Mouse (Mus musculus): ENCODE measurements around the gene Sp7. TPM values are rescaled to one million over a fixed set of nuclear protein-coding genes. Genes with fewer than 3 reads are reported as not detected.

Gene Sp7
- polyA plus RNA-seq, 1 experiment from 2014 or later, result 0.55 TPM

DNA sequence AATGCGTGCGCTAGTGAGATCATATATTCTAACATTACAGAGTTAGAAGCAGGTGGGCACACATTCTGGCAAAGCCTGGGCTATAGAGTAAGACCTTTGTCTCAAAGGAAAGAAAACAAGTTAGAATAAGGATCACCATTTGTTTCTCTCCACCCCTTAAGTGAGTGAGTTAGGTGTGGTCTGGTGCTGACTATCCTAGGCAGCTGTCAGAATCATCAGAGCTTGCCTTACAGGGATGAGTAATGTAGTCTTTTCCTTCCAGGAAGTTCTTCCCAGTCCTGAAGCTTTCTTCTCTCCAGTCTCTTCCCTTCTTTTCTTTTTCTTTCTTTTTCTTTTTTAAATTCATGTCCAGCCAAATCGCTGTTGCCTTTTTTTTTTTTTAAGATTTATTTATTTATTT lies 35.2 kb upstream of the Sp7 start:
- no peak overlapping the region for H3K4me3 ChIP-seq
- H3K9me3 ChIP-seq, result no peaks in the 10 kb centered on the region
- no peaks in the 10 kb centered on the region for H3K36me3 ChIP-seq
- 97% methylated on average over 3 of the region's 3 CpGs for WGBS
- no peaks in the 10 kb centered on the region for H3K27me3 ChIP-seq
- H3K9ac ChIP-seq, result no peak overlapping the region
- no peak overlapping the region for H3K4me2 ChIP-seq
- H3K27ac ChIP-seq, result no peak overlapping the region
- no peak for ATAC-seq (ENCODE audit: borderline replicate concordance, extremely low read depth, low FRiP score, low TSS enrichment)
- peaks cover 20% of the 10 kb centered on the region for H3K4me1 ChIP-seq

- H3K27ac ChIP-seq, result no peak overlapping the region
- WGBS, result 72% methylated on average over 2 of the region's 2 CpGs
- H3K27me3 ChIP-seq, result no peaks in the 10 kb centered on the region
- H3K4me2 ChIP-seq, result no peak overlapping the region
- H3K9me3 ChIP-seq, result no peaks in the 10 kb centered on the region
- no peak overlapping the region for H3K4me3 ChIP-seq
- no peak for ATAC-seq (ENCODE audit: borderline replicate concordance, extremely low read depth, low FRiP score, low TSS enrichment)
- H3K4me1 ChIP-seq, result peaks cover 18% of the 10 kb centered on the region
- no peaks in the 10 kb centered on the region for H3K36me3 ChIP-seq
- H3K9ac ChIP-seq, result no peak overlapping the region
Measured at GRCm38 (mm10) chr15:102401278-102401677, 34.3 kb upstream of the Sp7 start.

DNA sequence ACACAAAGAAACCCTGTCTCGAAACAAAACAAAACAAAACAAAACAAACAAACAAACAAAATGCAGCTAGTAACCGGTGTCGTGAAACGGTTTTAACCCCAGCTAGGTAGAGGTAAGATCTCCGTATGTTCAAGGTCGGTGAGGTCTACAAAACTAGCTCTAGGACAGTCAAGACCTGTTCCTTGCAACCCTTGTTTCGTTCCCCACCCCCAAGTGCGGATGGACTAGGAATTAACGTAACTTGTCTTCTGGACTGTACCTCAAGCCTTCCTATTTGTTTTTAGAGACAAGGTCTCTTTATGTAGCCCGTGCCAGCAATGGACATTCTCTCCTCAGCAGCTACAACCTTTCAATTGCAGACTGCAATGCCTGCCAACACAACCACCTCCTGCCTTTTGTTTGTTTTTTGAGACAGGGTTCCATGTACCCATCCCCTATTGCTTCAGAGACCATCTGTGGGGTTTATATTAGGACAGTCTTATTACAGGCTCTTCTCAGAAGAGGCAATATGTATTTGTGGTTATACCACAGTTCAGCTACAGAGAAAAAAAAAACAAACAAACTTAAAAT lies 33.6 kb upstream of the Sp7 start:
- Histone ChIP-seq H3K9ac (no peak overlapping the region), H3K9me3 (no peaks in the 10 kb centered on the region), H3K4me3 (no peak overlapping the region), H3K27me3 (no peaks in the 10 kb centered on the region), H3K4me2 (peak overlapping the region; percentile 69; the same call in 1 of the 2 replicates), H3K4me1 (peaks cover 22% of the 10 kb centered on the region), H3K36me3 (no peaks in the 10 kb centered on the region), H3K27ac (peak overlapping the region; percentile 97)
- ATAC-seq (ENCODE audit: borderline replicate concordance, extremely low read depth, low FRiP score, low TSS enrichment), result no peak
- 74% methylated on average over 10 of the region's 10 CpGs for WGBS

GRCm38 (mm10) chr15:102399229-102400221 lies 32.5 kb upstream of the Sp7 start:
- H3K27me3 ChIP-seq, result no peaks in the 10 kb centered on the region
- ATAC-seq (ENCODE audit: borderline replicate concordance, extremely low read depth, low FRiP score, low TSS enrichment), result peak; percentile 91
- H3K9ac ChIP-seq, result peak overlapping the region; percentile 50
- WGBS, result 3% methylated on average over 34 of the region's 34 CpGs
- H3K4me2 ChIP-seq, result peak overlapping the region; percentile 69
- H3K27ac ChIP-seq, result peak overlapping the region; percentile 97
- H3K9me3 ChIP-seq, result no peaks in the 10 kb centered on the region
- H3K4me3 ChIP-seq, result peak overlapping the region; percentile 45
- peaks cover 29% of the 10 kb centered on the region for H3K4me1 ChIP-seq
- no peaks in the 10 kb centered on the region for H3K36me3 ChIP-seq

DNA sequence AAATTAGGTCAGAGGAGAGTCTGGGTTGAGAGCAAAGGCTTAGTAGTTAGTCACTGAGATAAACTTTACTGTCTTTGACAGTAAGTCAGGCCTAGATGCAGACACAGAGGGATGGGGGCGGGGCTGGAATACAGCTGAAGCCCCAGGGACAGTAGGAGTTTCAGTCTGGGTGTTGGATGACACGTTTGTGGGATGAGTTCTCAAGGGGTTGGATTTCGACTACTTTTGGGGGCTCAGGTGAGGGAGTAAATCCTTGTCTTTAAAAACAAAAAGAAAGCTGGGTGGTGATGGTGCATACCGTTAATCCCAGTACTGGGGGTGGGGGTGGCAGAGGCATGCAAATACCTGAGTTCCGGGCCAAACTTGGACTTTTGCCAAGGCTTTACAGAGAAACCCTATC lies 31.6 kb upstream of the Sp7 start:
- H3K27ac ChIP-seq, result peak overlapping the region; percentile 97
- H3K4me3 ChIP-seq, result peak overlapping the region; percentile 45; the same call in 1 of the 2 replicates
- no peaks in the 10 kb centered on the region for H3K9me3 ChIP-seq
- no peaks in the 10 kb centered on the region for H3K36me3 ChIP-seq
- peak overlapping the region; percentile 69 for H3K4me2 ChIP-seq
- no peak overlapping the region for H3K9ac ChIP-seq
- H3K4me1 ChIP-seq, result peaks cover 34% of the 10 kb centered on the region
- ATAC-seq (ENCODE audit: borderline replicate concordance, extremely low read depth, low FRiP score, low TSS enrichment), result no peak
- 32% methylated on average over 5 of the region's 5 CpGs for WGBS
- H3K27me3 ChIP-seq, result no peaks in the 10 kb centered on the region

GRCm38 (mm10) chr15:102395061-102395460 lies 28.1 kb upstream of the Sp7 start:
- Histone ChIP-seq H3K27me3 (no peaks in the 10 kb centered on the region), H3K27ac (peak overlapping the region; percentile 85)

GRCm38 (mm10) chr15:102393584-102394014 lies 26.6 kb upstream of the Sp7 start:
- Histone ChIP-seq H3K4me3 (no peak overlapping the region), H3K9ac (no peak overlapping the region), H3K4me1 (peaks cover 23% of the 10 kb centered on the region), H3K27ac (peak overlapping the region; percentile 38), H3K4me2 (no peak overlapping the region), H3K9me3 (no peaks in the 10 kb centered on the region), H3K27me3 (no peaks in the 10 kb centered on the region), H3K36me3 (no peaks in the 10 kb centered on the region)
- no peak for ATAC-seq (ENCODE audit: borderline replicate concordance, extremely low read depth, low FRiP score, low TSS enrichment)

More at GRCm38 (mm10) chr15:102395061-102395460, 28.1 kb upstream of the Sp7 start:
- Histone ChIP-seq H3K9ac (no peak overlapping the region), H3K4me1 (peaks cover 28% of the 10 kb centered on the region), H3K36me3 (no peaks in the 10 kb centered on the region), H3K4me2 (no peak overlapping the region), H3K9me3 (no peaks in the 10 kb centered on the region), H3K4me3 (no peak overlapping the region)
- ATAC-seq (ENCODE audit: borderline replicate concordance, extremely low read depth, low FRiP score, low TSS enrichment), result peak; percentile 17; the same call in 1 of the 2 replicates
- WGBS, result 9% methylated on average over 3 of the region's 3 CpGs

DNA sequence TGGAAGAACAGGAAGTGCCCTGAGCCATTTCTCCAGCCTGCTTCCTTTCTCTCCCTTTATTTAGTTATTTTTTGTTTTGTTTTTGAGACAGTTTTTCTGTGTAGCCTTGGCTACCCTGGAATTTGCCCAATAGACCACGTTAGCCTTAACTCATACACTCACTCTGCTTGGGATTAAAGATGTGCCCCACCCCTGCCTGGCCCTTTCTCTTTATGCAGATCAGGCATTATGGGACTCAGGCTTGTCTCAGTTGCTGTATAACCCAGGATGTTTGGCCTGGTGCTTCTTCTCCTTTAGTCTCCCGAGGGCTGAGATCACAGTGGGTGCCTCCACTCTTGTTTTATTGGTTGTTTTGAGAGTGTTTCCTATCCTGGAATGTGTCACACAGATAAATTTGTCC lies 25.5 kb upstream of the Sp7 start:
- H3K9ac ChIP-seq, result no peak overlapping the region
- H3K9me3 ChIP-seq, result no peaks in the 10 kb centered on the region
- no peak overlapping the region for H3K4me2 ChIP-seq
- no peak overlapping the region for H3K4me3 ChIP-seq
- H3K36me3 ChIP-seq, result no peaks in the 10 kb centered on the region
- H3K27ac ChIP-seq, result 0 out of 2 replicates have a peak overlapping the region, but pooled peaks have one; percentile 17
- no peak for ATAC-seq (ENCODE audit: borderline replicate concordance, extremely low read depth, low FRiP score, low TSS enrichment)
- no peaks in the 10 kb centered on the region for H3K27me3 ChIP-seq
- WGBS, result 30% methylated on average over 2 of the region's 2 CpGs
- H3K4me1 ChIP-seq, result peaks cover 20% of the 10 kb centered on the region

GRCm38 (mm10) chr15:102388942-102389341 lies 22.0 kb upstream of the Sp7 start:
- ATAC-seq (ENCODE audit: borderline replicate concordance, extremely low read depth, low FRiP score, low TSS enrichment), result no peak
- no peaks in the 10 kb centered on the region for H3K27me3 ChIP-seq
- WGBS, result 80% methylated on average over 3 of the region's 3 CpGs
- peaks cover 6% of the 10 kb centered on the region; the same call in 1 of the 2 replicates for H3K4me1 ChIP-seq
- H3K9me3 ChIP-seq, result no peaks in the 10 kb centered on the region
- H3K27ac ChIP-seq, result no peak overlapping the region
- no peak overlapping the region for H3K9ac ChIP-seq
- no peak overlapping the region for H3K4me3 ChIP-seq
- no peak overlapping the region for H3K4me2 ChIP-seq
- H3K36me3 ChIP-seq, result no peaks in the 10 kb centered on the region

DNA sequence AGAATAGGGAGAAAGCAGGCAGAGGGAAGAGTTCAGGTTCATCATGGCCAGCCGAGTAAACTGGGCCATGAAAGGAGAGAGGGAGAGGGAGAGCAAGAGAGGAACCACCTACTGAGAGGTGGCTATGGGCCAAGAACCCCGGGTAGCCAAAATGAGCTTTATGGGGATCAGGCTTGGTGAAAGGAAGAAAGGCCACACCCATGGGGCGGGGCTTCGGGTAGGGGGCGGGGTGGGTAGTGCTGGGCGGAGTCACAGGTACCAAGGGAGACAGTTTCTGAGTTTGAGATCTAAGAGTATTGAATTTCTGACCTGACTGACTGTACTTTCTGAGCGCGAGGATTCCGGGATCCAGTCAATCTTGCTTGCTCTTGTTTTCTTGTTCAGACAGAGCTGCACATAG lies 19.7 kb upstream of the Sp7 start:
- no peak overlapping the region for H3K4me3 ChIP-seq
- no peak overlapping the region for H3K4me2 ChIP-seq
- no peaks in the 10 kb centered on the region for H3K36me3 ChIP-seq
- ATAC-seq (ENCODE audit: borderline replicate concordance, extremely low read depth, low FRiP score, low TSS enrichment), result no peak
- WGBS, result 49% methylated on average over 9 of the region's 9 CpGs
- no peaks in the 10 kb centered on the region for H3K27me3 ChIP-seq
- no peaks in the 10 kb centered on the region for H3K9me3 ChIP-seq
- H3K27ac ChIP-seq, result no peak overlapping the region
- no peak overlapping the region for H3K9ac ChIP-seq
- 0 out of 2 replicates have a peak, but pooled peaks cover 3% of the 10 kb centered on the region for H3K4me1 ChIP-seq

DNA sequence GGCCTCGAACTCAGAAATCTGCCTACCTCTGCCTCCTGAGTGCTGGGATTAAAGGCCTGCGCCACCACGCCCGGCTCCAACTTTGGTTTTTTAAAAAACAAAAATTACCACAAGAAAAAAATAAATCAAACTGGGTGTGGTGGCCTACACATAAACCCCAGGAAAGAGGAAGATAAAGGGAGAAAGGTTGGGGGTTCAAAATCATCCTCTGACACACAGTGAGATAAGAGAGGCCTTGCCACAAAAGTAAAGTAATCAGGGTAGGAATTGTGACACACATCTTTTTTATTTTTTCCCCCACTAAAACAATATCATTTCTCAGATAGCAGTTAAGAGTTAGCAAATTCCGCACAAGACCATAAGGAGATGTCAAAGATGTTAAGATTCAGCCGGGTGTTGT lies 16.7 kb upstream of the Sp7 start:
- Histone ChIP-seq H3K9me3 (no peaks in the 10 kb centered on the region), H3K27me3 (no peaks in the 10 kb centered on the region), H3K4me2 (no peak overlapping the region), H3K36me3 (no peaks in the 10 kb centered on the region), H3K4me1 (0 out of 2 replicates have a peak, but pooled peaks cover 3% of the 10 kb centered on the region), H3K4me3 (no peak overlapping the region), H3K27ac (no peak overlapping the region), H3K9ac (no peak overlapping the region)
- WGBS, result 77% methylated on average over 6 of the region's 6 CpGs
- no peak for ATAC-seq (ENCODE audit: borderline replicate concordance, extremely low read depth, low FRiP score, low TSS enrichment)

DNA sequence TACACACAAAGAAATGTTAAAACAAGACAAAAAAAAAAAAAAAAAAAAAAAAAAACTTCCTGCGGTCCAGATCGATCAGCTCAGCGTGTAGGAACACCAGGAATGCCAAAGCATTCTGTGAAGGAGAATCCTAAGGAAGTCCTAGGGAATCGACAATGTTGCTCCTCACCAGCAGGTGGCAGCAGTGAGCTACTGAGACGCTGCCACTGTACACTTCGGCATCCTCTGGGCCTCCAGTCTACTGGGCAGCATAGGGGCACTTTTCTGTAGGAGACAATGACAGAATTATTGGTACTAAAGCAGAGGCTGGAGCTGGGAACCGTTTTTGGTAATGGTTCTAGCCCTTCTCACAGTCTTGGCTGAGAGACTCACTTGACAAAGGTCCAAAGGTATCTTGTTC lies 14.6 kb upstream of the Sp7 start:
- no peak overlapping the region for H3K9ac ChIP-seq
- H3K4me1 ChIP-seq, result peaks cover 14% of the 10 kb centered on the region
- H3K9me3 ChIP-seq, result no peaks in the 10 kb centered on the region
- ATAC-seq (ENCODE audit: borderline replicate concordance, extremely low read depth, low FRiP score, low TSS enrichment), result peak; percentile 74; the same call in 1 of the 2 replicates
- H3K27me3 ChIP-seq, result no peaks in the 10 kb centered on the region
- WGBS, result under 1% methylated on average over 7 of the region's 7 CpGs
- H3K4me2 ChIP-seq, result no peak overlapping the region
- no peak overlapping the region for H3K4me3 ChIP-seq
- H3K36me3 ChIP-seq, result no peaks in the 10 kb centered on the region
- H3K27ac ChIP-seq, result no peak overlapping the region

Data from lung, embryonic 15.5 days (tissue).